Mouse (Mus musculus) liver, adult 2 months (tissue): ENCODE data around the gene Fuca1.

ENCODE experiments used
- CTCF ChIP-seq: fragments of 200-500 bp; IDR thresholded peaks from 2 replicates; pipeline ENCODE4 v1.5.1; 2011; ENCODE audit warnings: low read depth, low read length, control low read depth
- POLR2A ChIP-seq: fragments of 200-500 bp; IDR thresholded peaks from 2 replicates; pipeline ENCODE4 v1.6.1; 2011; ENCODE audit warnings: low read length, control low read depth; ENCODE audit not compliant: insufficient read depth; ENCODE audit errors: extremely low read depth

- TF ChIP-seq POLR2A = no peak
- no peak for TF ChIP-seq CTCF
Measured at GRCm38 (mm10) chr4:135926195-135926808, 5.8 kb downstream of the Fuca1 start.
